Mouse (Mus musculus): ENCODE results near the gene Irf1.

GRCm38 (mm10) chr11:53742353-53742752 is 27.5 kb upstream of the Irf1 start:
- TF ChIP-seq CTCF (IDR thresholded peaks at IDR 0.05; ENCODE audit: borderline replicate concordance, extremely low read depth, insufficient read depth, insufficient read length): no peak; the same call in 1 of the 2 replicates
- no peak for TF ChIP-seq POLR2A (IDR thresholded peaks at IDR 0.05; ENCODE audit: borderline replicate concordance, extremely low read depth, insufficient read depth, insufficient read length, poor library complexity, severe bottlenecking)
